Mouse (Mus musculus) lung, postnatal 0 days (tissue): Measurements from ENCODE around the gene Ikzf1. TPM values are rescaled to one million over a fixed set of nuclear protein-coding genes. Genes with fewer than 3 reads are reported as not detected.

Experiments
- ATAC-seq: fragments of 200-750 bp; cut with Nextera tagmentation; 2 replicates; pipeline ENCODE4 v1.8.0; 2017; ENCODE audit warnings: moderate library complexity
- DNase-seq: peaks from one replicate; pipeline ENCODE4 v3.0.0-alpha.2; 2016; ENCODE audit warnings: low spot score
- H3K27ac ChIP-seq: fragments of 300-500 bp; sonication (generic); 2 replicates; pipeline ENCODE4 v1.5.1; 2014; ENCODE audit warnings: antibody characterized with exemption, mild to moderate bottlenecking, low read length, mixed read lengths
- H3K27me3 ChIP-seq: fragments of 300-500 bp; sonication (generic); replicated peaks from 2 replicates; pipeline ENCODE4 v1.6.1; 2014; ENCODE audit warnings: low read length, mixed read lengths; ENCODE audit not compliant: insufficient read depth
- H3K36me3 ChIP-seq: fragments of 300-500 bp; sonication (generic); 2 replicates; pipeline ENCODE4 v1.6.1; 2014; ENCODE audit warnings: low read length, mixed read lengths; ENCODE audit not compliant: insufficient read depth
- H3K4me1 ChIP-seq: fragments of 300-500 bp; sonication (generic); 2 replicates; pipeline ENCODE4 v1.6.1; 2014; ENCODE audit warnings: antibody characterized with exemption, low read depth, low read length, mixed read lengths; ENCODE audit not compliant: insufficient read depth
- H3K4me2 ChIP-seq: fragments of 300-500 bp; sonication (generic); replicated peaks from 2 replicates; pipeline ENCODE4 v1.6.1; 2014; ENCODE audit warnings: low read depth, mild to moderate bottlenecking, low read length, moderate library complexity, mixed read lengths
- H3K4me3 ChIP-seq: fragments of 300-500 bp; sonication (generic); 2 replicates; pipeline ENCODE4 v1.5.1; 2014; ENCODE audit warnings: low read depth, low read length
- H3K9ac ChIP-seq: fragments of 300-500 bp; sonication (generic); replicated peaks from 2 replicates; pipeline ENCODE4 v1.6.1; 2014; ENCODE audit warnings: low read depth, mild to moderate bottlenecking
- H3K9me3 ChIP-seq: fragments of 300-500 bp; sonication (generic); 2 replicates; pipeline ENCODE4 v1.6.1; 2016; ENCODE audit warnings: low read length, mixed read lengths
- CTCF ChIP-seq: IDR thresholded peaks from 2 replicates; pipeline ENCODE4 v1.5.1; 2016; ENCODE audit warnings: antibody characterized with exemption, mild to moderate bottlenecking
- EP300 ChIP-seq: IDR thresholded peaks from 2 replicates; pipeline ENCODE4 v1.6.1; 2016; ENCODE audit warnings: antibody characterized with exemption, mild to moderate bottlenecking, control low read depth
- WGBS: fragments of 180-500 bp; shearing (Covaris S2); extraction: QIAGEN DNeasy Blood & Tissue Kit; methylation state at CpG from one replicate; pipeline ENCODE4 v1.1.7; 2014; 5-methylcytosine and 5-hydroxymethylcytosine counted together
- polyA plus RNA-seq: library from polyadenylated mRNA; unstranded; fragments of >200 nt; fragmentation: Nextera tagmentation; extraction: Ambion mirVana; gene quantifications from 2 replicates; pipeline ENCODE4 v1.2.1, GENCODE M21; 2015

Gene Ikzf1
- polyA plus RNA-seq, 1 experiment from 2014 or later = 1.7 TPM

GRCm38 (mm10) chr11:11781728-11782127 is 96.9 kb downstream of the Ikzf1 start:
- Histone ChIP-seq H3K27ac (no peak overlapping the region), H3K9ac (no peak overlapping the region), H3K4me3 (no peak overlapping the region), H3K36me3 (no peaks in the 10 kb centered on the region), H3K4me2 (no peak overlapping the region), H3K27me3 (no peaks in the 10 kb centered on the region), H3K9me3 (no peaks in the 10 kb centered on the region), H3K4me1 (no peaks in the 10 kb centered on the region)
- TF ChIP-seq EP300 (no peak), CTCF (no peak)
- DNase-seq (no peak), ATAC-seq (no peak)
- 76% methylated on average over 8 of the region's 8 CpGs for WGBS

- Histone ChIP-seq H3K27ac (no peak overlapping the region), H3K4me3 (no peak overlapping the region), H3K4me2 (no peak overlapping the region), H3K36me3 (no peaks in the 10 kb centered on the region), H3K4me1 (no peaks in the 10 kb centered on the region), H3K27me3 (no peaks in the 10 kb centered on the region), H3K9me3 (no peaks in the 10 kb centered on the region), H3K9ac (no peak overlapping the region)
- TF ChIP-seq CTCF = no peak
- no peak for TF ChIP-seq EP300
- no peak for ATAC-seq
- 53% methylated on average over 6 of the region's 6 CpGs for WGBS
- peak; percentile 26 for DNase-seq
Measured at GRCm38 (mm10) chr11:11785457-11785856, 100.7 kb downstream of the Ikzf1 start.

- Histone ChIP-seq H3K4me2 (peak overlapping the region; percentile 41), H3K27me3 (no peaks in the 10 kb centered on the region), H3K4me3 (no peak overlapping the region), H3K4me1 (no peaks in the 10 kb centered on the region), H3K9me3 (no peaks in the 10 kb centered on the region), H3K36me3 (no peaks in the 10 kb centered on the region), H3K27ac (no peak overlapping the region), H3K9ac (no peak overlapping the region)
- under 1% methylated on average over 8 of the region's 8 CpGs for WGBS
- no peak for TF ChIP-seq EP300
- peak; percentile 66 for TF ChIP-seq CTCF
- DNase-seq = peak; percentile 93
- ATAC-seq = peak; percentile 98
Measured at GRCm38 (mm10) chr11:11788521-11788974, 103.7 kb downstream of the Ikzf1 start.

- 74% methylated on average over 1 of the region's 1 CpGs for WGBS
- Histone ChIP-seq H3K9ac (no peak overlapping the region), H3K4me2 (no peak overlapping the region), H3K27me3 (no peaks in the 10 kb centered on the region), H3K36me3 (no peaks in the 10 kb centered on the region), H3K9me3 (no peaks in the 10 kb centered on the region), H3K4me3 (no peak overlapping the region), H3K4me1 (no peaks in the 10 kb centered on the region), H3K27ac (no peak overlapping the region)
- TF ChIP-seq CTCF (no peak), EP300 (no peak)
- DNase-seq (no peak), ATAC-seq (no peak)
Measured at GRCm38 (mm10) chr11:11794626-11795025, 109.8 kb downstream of the Ikzf1 start.

- WGBS = 97% methylated on average over 1 of the region's 1 CpGs
- ATAC-seq = no peak
Measured at GRCm38 (mm10) chr11:11798690-11799089, 113.9 kb downstream of the Ikzf1 start.

GRCm38 (mm10) chr11:11800304-11800703 is 115.5 kb downstream of the Ikzf1 start:
- TF ChIP-seq EP300 = no peak
- no peak for TF ChIP-seq CTCF
- H3K9ac ChIP-seq = no peak overlapping the region
- no peak overlapping the region for H3K27ac ChIP-seq
- H3K36me3 ChIP-seq = no peaks in the 10 kb centered on the region
- 96% methylated on average over 3 of the region's 3 CpGs for WGBS
- no peaks in the 10 kb centered on the region for H3K27me3 ChIP-seq
- no peaks in the 10 kb centered on the region for H3K9me3 ChIP-seq
- DNase-seq = no peak
- no peak overlapping the region for H3K4me2 ChIP-seq
- no peaks in the 10 kb centered on the region for H3K4me1 ChIP-seq
- ATAC-seq = no peak
- H3K4me3 ChIP-seq = no peak overlapping the region

More at GRCm38 (mm10) chr11:11798690-11799089, 113.9 kb downstream of the Ikzf1 start:
- H3K9ac ChIP-seq = no peak overlapping the region
- no peaks in the 10 kb centered on the region for H3K9me3 ChIP-seq
- H3K27me3 ChIP-seq = no peaks in the 10 kb centered on the region
- no peak for DNase-seq
- no peaks in the 10 kb centered on the region for H3K36me3 ChIP-seq
- TF ChIP-seq CTCF (no peak), EP300 (no peak)
- H3K4me3 ChIP-seq = no peak overlapping the region
- H3K4me1 ChIP-seq = no peaks in the 10 kb centered on the region
- H3K4me2 ChIP-seq = no peak overlapping the region
- no peak overlapping the region for H3K27ac ChIP-seq

GRCm38 (mm10) chr11:11801067-11801466 is 116.3 kb downstream of the Ikzf1 start:
- no peaks in the 10 kb centered on the region for H3K36me3 ChIP-seq
- WGBS = 90% methylated on average over 9 of the region's 9 CpGs
- no peak overlapping the region for H3K27ac ChIP-seq
- DNase-seq (no peak), ATAC-seq (no peak)
- no peak overlapping the region for H3K9ac ChIP-seq
- no peaks in the 10 kb centered on the region for H3K9me3 ChIP-seq
- no peaks in the 10 kb centered on the region for H3K27me3 ChIP-seq
- no peak for TF ChIP-seq CTCF
- TF ChIP-seq EP300 = no peak
- H3K4me1 ChIP-seq = no peaks in the 10 kb centered on the region
- H3K4me2 ChIP-seq = no peak overlapping the region
- no peak overlapping the region for H3K4me3 ChIP-seq
